Mouse (Mus musculus): ENCODE measurements at regions not wholly inside any gene's neighbourhood (a gene's known extent, or its start where the extent isn't known, plus 50 kb on each side); places are given as distances from the start of the nearest gene placed in this dataset.

DNA sequence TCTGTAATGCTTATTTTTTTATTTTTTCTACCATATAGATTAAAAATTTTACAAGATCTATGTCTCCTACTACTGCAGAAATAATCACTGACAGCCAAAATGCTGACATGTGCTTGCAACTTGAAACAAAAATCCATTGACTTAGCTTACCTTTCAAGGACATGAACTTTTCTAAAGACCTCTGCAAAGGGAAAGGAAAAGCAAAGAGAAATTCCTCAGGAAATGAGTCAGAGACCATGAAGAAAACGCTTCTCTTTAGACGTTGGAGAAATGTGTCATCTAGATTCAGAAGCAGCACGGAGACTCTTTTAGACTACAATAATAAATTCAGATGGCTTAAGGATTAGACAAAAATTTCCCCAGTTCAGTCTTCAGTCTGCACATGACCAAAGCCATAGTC is 2188.6 kb upstream of the Tenm3 start:
- DNase-seq (ENCODE audit: low spot score in 2 of 2): no peak

GRCm38 (mm10) chr8:51010508-51010907 is 2166.8 kb upstream of the Tenm3 start:
- DNase-seq (ENCODE audit: low spot score in 2 of 2): no peak

GRCm38 (mm10) chr8:50967386-50967785 is 2123.6 kb upstream of the Tenm3 start:
- DNase-seq (ENCODE audit: low spot score in 2 of 2): peak; percentile 1 to 11

- no peak for DNase-seq (ENCODE audit: low spot score in 2 of 2)
Observed at GRCm38 (mm10) chr8:50917540-50917939, 2073.8 kb upstream of the Tenm3 start.

- DNase-seq (ENCODE audit: low spot score in 2 of 2): no peak
Observed at GRCm38 (mm10) chr8:50916733-50917113, 2073.0 kb upstream of the Tenm3 start.

- peak; percentile 29 to 30 for DNase-seq (ENCODE audit: low spot score in 2 of 2)
Observed at GRCm38 (mm10) chr8:50915876-50916732, 2072.4 kb upstream of the Tenm3 start.

DNA sequence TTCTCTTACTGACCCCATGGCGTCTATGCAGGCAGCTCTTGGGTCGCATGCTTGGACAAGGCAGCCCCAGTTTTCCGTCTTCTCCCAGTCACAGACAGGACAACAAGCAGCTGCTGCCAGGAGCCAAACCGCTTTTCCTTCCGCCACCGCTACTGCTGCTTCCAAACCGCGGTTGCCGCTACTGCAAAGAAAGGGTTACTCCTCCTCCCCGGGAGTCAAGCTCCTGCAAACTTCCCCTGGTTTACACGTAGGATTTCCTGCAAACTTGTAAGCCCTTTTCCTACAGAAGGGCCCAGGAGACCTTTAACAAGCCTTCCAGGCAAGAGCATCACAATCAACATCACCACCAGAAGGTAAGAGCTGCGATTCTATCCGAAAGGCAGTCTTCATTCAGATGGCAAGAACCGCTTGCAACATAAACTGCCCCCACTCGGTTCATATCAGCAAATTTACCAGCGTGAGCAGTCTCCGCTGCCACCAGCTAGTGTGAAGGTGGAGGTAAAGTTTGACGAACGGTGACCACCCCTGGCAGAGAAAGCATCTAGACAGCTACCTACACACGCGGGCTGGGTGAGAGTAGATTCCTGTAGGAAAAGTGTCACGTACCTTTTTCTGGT is 2071.6 kb upstream of the Tenm3 start:
- DNase-seq (ENCODE audit: low spot score in 2 of 2): no peak

DNA sequence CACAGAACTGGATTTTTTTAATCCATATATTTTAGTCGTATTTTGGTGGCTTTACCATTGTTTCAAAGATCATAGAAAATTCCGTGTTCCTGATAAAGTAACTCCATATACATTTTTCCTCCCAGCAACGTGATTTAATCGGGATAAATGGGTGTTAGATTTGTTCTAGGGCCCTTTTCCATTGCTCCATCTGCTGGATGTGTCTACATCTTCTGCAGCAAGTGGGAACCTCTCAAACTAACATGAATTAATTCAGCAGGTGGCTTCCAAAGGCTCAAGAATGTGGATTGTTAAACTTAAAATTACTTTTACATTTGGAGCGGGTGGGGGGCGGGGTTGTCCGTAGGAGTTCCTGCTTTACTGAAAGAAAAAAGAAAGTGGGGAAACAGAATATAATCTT is 2070.9 kb upstream of the Tenm3 start:
- no peak for DNase-seq (ENCODE audit: low spot score in 2 of 2)

- no peak for DNase-seq (ENCODE audit: low spot score in 2 of 2)
Observed at GRCm38 (mm10) chr8:50878198-50878597, 2034.4 kb upstream of the Tenm3 start.
